Mouse (Mus musculus): ENCODE results near the gene Lpin2. TPM values are rescaled to one million over a fixed set of nuclear protein-coding genes. Genes with fewer than 3 reads are reported as not detected.

The Lpin2 gene
- total RNA-seq, 2 experiments from 2014 or later, result 38.1 to 39.7 TPM

GRCm38 (mm10) chr17:71202136-71202535 is 19.8 kb downstream of the Lpin2 start:
- DNase-seq, result no peak

- DNase-seq, result no peak
Measured at GRCm38 (mm10) chr17:71203998-71204808, 21.8 kb downstream of the Lpin2 start.

- no peak for DNase-seq
Measured at GRCm38 (mm10) chr17:71204809-71205091, 22.4 kb downstream of the Lpin2 start.

GRCm38 (mm10) chr17:71206136-71206893 is 24.0 kb downstream of the Lpin2 start:
- peak in 1 of 2 experiments; percentile 46 for DNase-seq

GRCm38 (mm10) chr17:71207268-71207667 is 24.9 kb downstream of the Lpin2 start:
- DNase-seq, result no peak

GRCm38 (mm10) chr17:71208376-71208775 is 26.0 kb downstream of the Lpin2 start:
- DNase-seq, result no peak

GRCm38 (mm10) chr17:71208921-71209320 is 26.6 kb downstream of the Lpin2 start:
- DNase-seq, result no peak

GRCm38 (mm10) chr17:71209936-71210335 is 27.6 kb downstream of the Lpin2 start:
- no peak for DNase-seq

- DNase-seq, result no peak
Measured at GRCm38 (mm10) chr17:71211962-71212646, 29.7 kb downstream of the Lpin2 start.

- DNase-seq, result no peak
Measured at GRCm38 (mm10) chr17:71213666-71214065, 31.3 kb downstream of the Lpin2 start.

- DNase-seq, result no peak
Measured at GRCm38 (mm10) chr17:71214514-71215240, 32.3 kb downstream of the Lpin2 start.

- DNase-seq, result no peak
Measured at GRCm38 (mm10) chr17:71215241-71215839, 33.0 kb downstream of the Lpin2 start.

- DNase-seq, result no peak
Measured at GRCm38 (mm10) chr17:71216263-71216662, 33.9 kb downstream of the Lpin2 start.

- no peak for DNase-seq
Measured at GRCm38 (mm10) chr17:71217111-71217685, 34.8 kb downstream of the Lpin2 start.

- no peak for DNase-seq
Measured at GRCm38 (mm10) chr17:71221383-71221782, 39.0 kb downstream of the Lpin2 start.

- DNase-seq, result no peak
Measured at GRCm38 (mm10) chr17:71223676-71224075, 41.3 kb downstream of the Lpin2 start.

- peak; percentile 60 to 71 for DNase-seq
Measured at GRCm38 (mm10) chr17:71224521-71224920, 42.2 kb downstream of the Lpin2 start.

- DNase-seq, result peak; percentile 26 to 30
Measured at GRCm38 (mm10) chr17:71225091-71225490, 42.7 kb downstream of the Lpin2 start.

- no peak for DNase-seq
Measured at GRCm38 (mm10) chr17:71227128-71227895, 45.0 kb downstream of the Lpin2 start.

GRCm38 (mm10) chr17:71228651-71229050 is 46.3 kb downstream of the Lpin2 start:
- no peak for DNase-seq
